Mouse (Mus musculus) hindbrain, embryonic 12.5 days (tissue): ENCODE measurements around the gene Por. TPM values are rescaled to one million over a fixed set of nuclear protein-coding genes. Genes with fewer than 3 reads are reported as not detected.
A peak's percentile ranks its signal among the peaks of the same experiment; 100 is the strongest.

ENCODE experiments used
- ATAC-seq: fragments of 200-750 bp; cut with Nextera tagmentation; 2 replicates; pipeline ENCODE4 v1.8.0; 2017; ENCODE audit warnings: moderate TSS enrichment; ENCODE audit not compliant: low FRiP score
- H3K27ac ChIP-seq: fragments of 300-500 bp; sonication (generic); 2 replicates; pipeline ENCODE4 v1.5.1; 2016; ENCODE audit warnings: mild to moderate bottlenecking
- H3K27me3 ChIP-seq: fragments of 300-500 bp; sonication (generic); 2 replicates; pipeline ENCODE4 v1.6.1; 2016; ENCODE audit warnings: mild to moderate bottlenecking
- H3K36me3 ChIP-seq: fragments of 300-500 bp; sonication (generic); 2 replicates; pipeline ENCODE4 v1.6.1; 2016; ENCODE audit warnings: mild to moderate bottlenecking
- H3K4me1 ChIP-seq: fragments of 300-500 bp; sonication (generic); 2 replicates; pipeline ENCODE4 v1.6.1; 2016
- H3K4me2 ChIP-seq: fragments of 300-500 bp; sonication (generic); replicated peaks from 2 replicates; pipeline ENCODE4 v1.6.1; 2016; ENCODE audit warnings: mild to moderate bottlenecking
- H3K4me3 ChIP-seq: fragments of 300-500 bp; sonication (generic); 2 replicates; pipeline ENCODE4 v1.5.1; 2016; ENCODE audit warnings: mild to moderate bottlenecking
- H3K9ac ChIP-seq: fragments of 300-500 bp; sonication (generic); 2 replicates; pipeline ENCODE4 v1.6.1; 2016; ENCODE audit warnings: mild to moderate bottlenecking, moderate library complexity
- H3K9me3 ChIP-seq: fragments of 300-500 bp; sonication (generic); replicated peaks from 2 replicates; pipeline ENCODE4 v1.6.1; 2016; ENCODE audit warnings: mild to moderate bottlenecking
- WGBS: fragments of 180-500 bp; shearing (Covaris S2); methylation state at CpG from one replicate; pipeline ENCODE4 v1.1.7; 2016; 5-methylcytosine and 5-hydroxymethylcytosine counted together
- polyA plus RNA-seq: library from polyadenylated mRNA; unstranded; fragments of >200 nt; fragmentation: Nextera tagmentation; extraction: Ambion mirVana; gene quantifications from 2 replicates; pipeline ENCODE4 v1.2.1, GENCODE M21; 2016

The Por gene
- 118 and 119 TPM in 2 replicates for polyA plus RNA-seq

GRCm38 (mm10) chr5:135669741-135670275 lies at the start of gene Por:
Gene Por (plus strand): TSS chr5:135670033.
- Histone ChIP-seq H3K27ac (no peak within 1 kb of the TSS), H3K4me1 (peaks cover 23% of the 10 kb centered on the region), H3K9me3 (no peaks in the 10 kb centered on the region), H3K4me2 (no peak within 1 kb of the TSS), H3K27me3 (no peaks in the 10 kb centered on the region), H3K4me3 (no peak within 1 kb of the TSS), H3K36me3 (no peaks in the 10 kb centered on the region), H3K9ac (no peak within 1 kb of the TSS)
- ATAC-seq = no peak
- 24% methylated on average over 9 of the region's 9 CpGs for WGBS

GRCm38 (mm10) chr5:135620526-135620925 lies 49.3 kb upstream of the Por start:
- Histone ChIP-seq H3K4me3 (no peak overlapping the region), H3K4me2 (no peak overlapping the region), H3K4me1 (no peaks in the 10 kb centered on the region), H3K9me3 (no peaks in the 10 kb centered on the region), H3K27me3 (no peaks in the 10 kb centered on the region), H3K27ac (no peak overlapping the region), H3K36me3 (no peaks in the 10 kb centered on the region), H3K9ac (no peak overlapping the region)
- 88% methylated on average over 9 of the region's 9 CpGs for WGBS
- no peak for ATAC-seq

GRCm38 (mm10) chr5:135621725-135622124 lies 48.1 kb upstream of the Por start:
- Histone ChIP-seq H3K36me3 (no peaks in the 10 kb centered on the region), H3K27ac (no peak overlapping the region), H3K4me2 (no peak overlapping the region), H3K4me1 (no peaks in the 10 kb centered on the region), H3K9ac (no peak overlapping the region), H3K4me3 (no peak overlapping the region), H3K9me3 (no peaks in the 10 kb centered on the region), H3K27me3 (no peaks in the 10 kb centered on the region)
- WGBS = 87% methylated on average over 10 of the region's 10 CpGs
- no peak for ATAC-seq

GRCm38 (mm10) chr5:135623006-135623563 lies 46.7 kb upstream of the Por start:
- no peaks in the 10 kb centered on the region for H3K4me1 ChIP-seq
- no peak overlapping the region for H3K4me2 ChIP-seq
- no peaks in the 10 kb centered on the region for H3K36me3 ChIP-seq
- 72% methylated on average over 18 of the region's 18 CpGs for WGBS
- no peak overlapping the region for H3K9ac ChIP-seq
- H3K4me3 ChIP-seq = no peak overlapping the region
- ATAC-seq = no peak
- no peak overlapping the region; the same call in 1 of the 2 replicates for H3K27ac ChIP-seq
- no peaks in the 10 kb centered on the region for H3K27me3 ChIP-seq
- no peaks in the 10 kb centered on the region for H3K9me3 ChIP-seq

GRCm38 (mm10) chr5:135628916-135629315 lies 40.9 kb upstream of the Por start:
- H3K36me3 ChIP-seq = no peaks in the 10 kb centered on the region
- no peak overlapping the region for H3K9ac ChIP-seq
- no peaks in the 10 kb centered on the region for H3K9me3 ChIP-seq
- no peak overlapping the region for H3K27ac ChIP-seq
- peaks cover 9% of the 10 kb centered on the region for H3K4me1 ChIP-seq
- WGBS = 44% methylated on average over 10 of the region's 10 CpGs
- no peak for ATAC-seq
- H3K4me2 ChIP-seq = 0 out of 2 replicates have a peak overlapping the region, but pooled peaks have one; percentile 15
- H3K4me3 ChIP-seq = no peak overlapping the region
- H3K27me3 ChIP-seq = no peaks in the 10 kb centered on the region

- Histone ChIP-seq H3K9me3 (no peaks in the 10 kb centered on the region), H3K4me3 (no peak overlapping the region), H3K4me2 (no peak overlapping the region), H3K36me3 (no peaks in the 10 kb centered on the region), H3K9ac (no peak overlapping the region), H3K4me1 (peaks cover 12% of the 10 kb centered on the region), H3K27ac (no peak overlapping the region), H3K27me3 (no peaks in the 10 kb centered on the region)
- 85% methylated on average over 3 of the region's 3 CpGs for WGBS
- ATAC-seq = no peak
Measured at GRCm38 (mm10) chr5:135629401-135629800, 40.4 kb upstream of the Por start.

- H3K27me3 ChIP-seq = no peaks in the 10 kb centered on the region
- ATAC-seq = no peak
- no peak overlapping the region for H3K4me2 ChIP-seq
- no peaks in the 10 kb centered on the region for H3K9me3 ChIP-seq
- H3K27ac ChIP-seq = no peak overlapping the region
- H3K36me3 ChIP-seq = peaks cover 7% of the 10 kb centered on the region
- 38% methylated on average over 3 of the region's 3 CpGs for WGBS
- no peak overlapping the region for H3K9ac ChIP-seq
- H3K4me3 ChIP-seq = no peak overlapping the region
- peaks cover 12% of the 10 kb centered on the region for H3K4me1 ChIP-seq
Measured at GRCm38 (mm10) chr5:135630598-135630997, 39.2 kb upstream of the Por start.

- peak within 1 kb of the TSS; percentile 90 for H3K9ac ChIP-seq
- H3K4me3 ChIP-seq = peak within 1 kb of the TSS; percentile 79
- peak within 1 kb of the TSS; percentile 79 for H3K4me2 ChIP-seq
- peak; percentile 99 for ATAC-seq
- WGBS = 21% methylated on average over 17 of the region's 30 CpGs
- peaks cover 12% of the 10 kb centered on the region for H3K4me1 ChIP-seq
- peaks cover 21% of the 10 kb centered on the region for H3K36me3 ChIP-seq
- H3K9me3 ChIP-seq = no peaks in the 10 kb centered on the region
- H3K27ac ChIP-seq = peak within 1 kb of the TSS; percentile 92
- H3K27me3 ChIP-seq = no peaks in the 10 kb centered on the region
Measured at GRCm38 (mm10) chr5:135632117-135632796, 37.6 kb upstream of the Por start, which contains the start of gene Rhbdd2. Gene Rhbdd2 (plus strand): TSS chr5:135632618.

- Histone ChIP-seq H3K4me2 (peak overlapping the region; percentile 79), H3K4me3 (peak overlapping the region; percentile 79), H3K4me1 (peaks cover 12% of the 10 kb centered on the region), H3K36me3 (peaks cover 27% of the 10 kb centered on the region), H3K27me3 (no peaks in the 10 kb centered on the region), H3K9ac (peak overlapping the region; percentile 90), H3K9me3 (no peaks in the 10 kb centered on the region), H3K27ac (peak overlapping the region; percentile 92)
- ATAC-seq = peak; percentile 86
- 0% methylated on average over 21 of the region's 21 CpGs for WGBS
Measured at GRCm38 (mm10) chr5:135632797-135633144, 37.1 kb upstream of the Por start.

GRCm38 (mm10) chr5:135639760-135640458 lies 29.9 kb upstream of the Por start:
- no peaks in the 10 kb centered on the region for H3K27me3 ChIP-seq
- H3K4me3 ChIP-seq = no peak overlapping the region
- H3K9me3 ChIP-seq = no peaks in the 10 kb centered on the region
- no peak for ATAC-seq
- no peak overlapping the region for H3K4me2 ChIP-seq
- H3K27ac ChIP-seq = no peak overlapping the region
- no peak overlapping the region for H3K9ac ChIP-seq
- peaks cover 75% of the 10 kb centered on the region for H3K36me3 ChIP-seq
- 87% methylated on average over 6 of the region's 7 CpGs for WGBS
- peaks cover 3% of the 10 kb centered on the region; the same call in 1 of the 2 replicates for H3K4me1 ChIP-seq

- H3K4me3 ChIP-seq = no peak overlapping the region
- H3K27me3 ChIP-seq = no peaks in the 10 kb centered on the region
- H3K9ac ChIP-seq = no peak overlapping the region
- 92% methylated on average over 6 of the region's 6 CpGs for WGBS
- H3K36me3 ChIP-seq = peaks cover 70% of the 10 kb centered on the region
- H3K9me3 ChIP-seq = no peaks in the 10 kb centered on the region
- no peak overlapping the region for H3K27ac ChIP-seq
- no peak for ATAC-seq
- peaks cover 3% of the 10 kb centered on the region; the same call in 1 of the 2 replicates for H3K4me1 ChIP-seq
- no peak overlapping the region for H3K4me2 ChIP-seq
Measured at GRCm38 (mm10) chr5:135640459-135640789, 29.4 kb upstream of the Por start.

- no peak overlapping the region for H3K9ac ChIP-seq
- H3K4me2 ChIP-seq = no peak overlapping the region
- peaks cover 64% of the 10 kb centered on the region for H3K36me3 ChIP-seq
- no peaks in the 10 kb centered on the region for H3K27me3 ChIP-seq
- no peak overlapping the region for H3K4me3 ChIP-seq
- H3K9me3 ChIP-seq = no peaks in the 10 kb centered on the region
- no peak for ATAC-seq
- 94% methylated on average over 1 of the region's 1 CpGs for WGBS
- H3K4me1 ChIP-seq = peaks cover 5% of the 10 kb centered on the region; the same call in 1 of the 2 replicates
- no peak overlapping the region for H3K27ac ChIP-seq
Measured at GRCm38 (mm10) chr5:135641028-135641427, 28.8 kb upstream of the Por start.
